Mouse (Mus musculus): ENCODE results near the gene Smok2b. TPM values are rescaled to one million over a fixed set of nuclear protein-coding genes. Genes with fewer than 3 reads are reported as not detected.
"Not testable (repeated sequence)": the region's sequence is repeated elsewhere in the genome, so short reads cannot be mapped to it uniquely, and the experiment has no call there.

Smok2b gene
- polyA plus RNA-seq, 1 experiment from 2014 or later, result not detected

DNA sequence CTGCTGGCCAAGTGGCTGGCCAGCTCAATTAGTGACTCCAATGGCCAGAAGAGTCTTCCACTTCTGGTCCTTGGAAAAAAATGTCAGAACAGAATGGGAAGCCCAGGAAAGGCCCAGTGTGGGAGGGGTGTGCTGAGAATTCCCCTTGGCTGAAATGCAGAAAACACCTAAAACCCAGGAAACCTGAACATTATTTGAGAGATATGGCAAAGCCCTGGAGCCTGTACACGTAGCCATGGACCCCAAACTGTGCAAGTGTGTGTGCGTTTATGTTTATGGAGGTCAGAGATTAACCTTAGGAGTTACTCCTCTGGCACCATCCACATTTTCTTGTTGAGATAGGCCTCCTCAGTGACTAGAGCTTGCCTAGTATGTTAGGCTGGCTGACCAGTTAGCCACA is 31.2 kb upstream of the Smok2b start:
- not testable (repeated sequence) for H3K36me3 ChIP-seq (ENCODE audit: control insufficient read depth, insufficient read depth, low read length); H3K9ac ChIP-seq (ENCODE audit: low read length); ATAC-seq (ENCODE audit: low FRiP score); H3K27me3 ChIP-seq (ENCODE audit: control insufficient read depth, insufficient read depth, low read length); H3K27ac ChIP-seq (ENCODE audit: low read depth, low read length); H3K4me2 ChIP-seq; H3K4me1 ChIP-seq (ENCODE audit: control insufficient read depth, insufficient read depth, low read length); H3K4me3 ChIP-seq (ENCODE audit: low read depth, low read length)
- H3K9me3 ChIP-seq (ENCODE audit: control insufficient read depth, low read length), result peaks cover 38% of the 10 kb centered on the region
- peak; percentile 61 for DNase-seq (ENCODE audit: low spot score, missing footprints)
- 85% methylated on average over 2 of the region's 2 CpGs for WGBS

DNA sequence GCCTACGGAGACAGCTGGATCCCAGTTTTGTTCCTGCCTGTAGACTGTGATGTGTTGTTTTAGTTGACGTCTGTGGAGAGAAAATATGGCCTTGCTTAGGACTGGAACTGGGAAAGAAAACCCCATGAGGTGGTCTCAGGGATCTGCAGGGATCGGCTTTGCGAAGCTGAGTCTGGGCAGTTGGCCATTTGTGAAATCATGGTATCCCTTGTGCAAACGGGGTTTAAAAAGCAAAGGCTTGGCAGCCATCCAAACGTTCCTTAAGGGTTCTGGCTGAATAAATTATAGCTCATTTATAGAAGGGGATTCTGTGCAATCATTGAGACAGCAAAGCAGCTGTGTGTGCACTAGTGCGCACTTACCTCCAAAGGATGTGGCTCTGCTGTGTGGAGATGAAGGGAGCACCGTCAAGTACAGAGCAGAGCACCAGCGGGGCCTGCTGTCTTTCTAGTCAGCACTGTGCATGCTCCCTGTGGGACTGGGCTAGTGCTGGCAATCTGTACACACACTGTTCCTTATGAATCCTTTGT is 30.1 kb upstream of the Smok2b start:
- H3K4me3 ChIP-seq (ENCODE audit: low read depth, low read length), result not testable (repeated sequence)
- 85% methylated on average over 8 of the region's 9 CpGs for WGBS

DNA sequence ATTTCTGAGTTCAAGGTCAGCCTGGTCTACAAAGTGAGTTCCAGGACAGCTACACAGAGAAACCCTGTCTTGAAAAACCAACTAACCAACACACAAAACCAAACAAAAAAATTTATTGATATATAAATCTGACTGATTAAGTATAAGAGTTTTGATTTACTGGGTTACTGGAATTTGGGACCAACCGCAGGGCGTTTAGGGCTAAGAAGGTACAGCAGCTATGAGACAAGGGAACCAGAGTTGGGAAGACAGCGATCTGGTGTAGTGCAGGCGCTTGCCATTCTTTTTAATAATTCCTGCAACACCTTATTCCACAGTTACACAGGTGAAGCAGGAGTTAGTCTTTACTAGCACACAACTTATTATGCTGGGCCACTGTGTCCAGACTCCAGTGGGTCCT is 28.5 kb upstream of the Smok2b start:
- not testable (repeated sequence) for H3K27ac ChIP-seq (ENCODE audit: low read depth, low read length); H3K36me3 ChIP-seq (ENCODE audit: control insufficient read depth, insufficient read depth, low read length); H3K4me2 ChIP-seq; H3K27me3 ChIP-seq (ENCODE audit: control insufficient read depth, insufficient read depth, low read length); H3K4me3 ChIP-seq (ENCODE audit: low read depth, low read length); H3K4me1 ChIP-seq (ENCODE audit: control insufficient read depth, insufficient read depth, low read length); H3K9ac ChIP-seq (ENCODE audit: low read length); DNase-seq (ENCODE audit: low spot score, missing footprints); ATAC-seq (ENCODE audit: low FRiP score)
- H3K9me3 ChIP-seq (ENCODE audit: control insufficient read depth, low read length), result peaks cover 29% of the 10 kb centered on the region
- 83% methylated on average over 4 of the region's 4 CpGs for WGBS

More for the DNA sequence above, 30.1 kb upstream of the Smok2b start:
- H3K9me3 ChIP-seq (ENCODE audit: control insufficient read depth, low read length), result peaks cover 34% of the 10 kb centered on the region
- not testable (repeated sequence) for H3K4me2 ChIP-seq; H3K4me1 ChIP-seq (ENCODE audit: control insufficient read depth, insufficient read depth, low read length); H3K9ac ChIP-seq (ENCODE audit: low read length); H3K27ac ChIP-seq (ENCODE audit: low read depth, low read length); H3K27me3 ChIP-seq (ENCODE audit: control insufficient read depth, insufficient read depth, low read length); H3K36me3 ChIP-seq (ENCODE audit: control insufficient read depth, insufficient read depth, low read length)
- ATAC-seq (ENCODE audit: low FRiP score) (peak; percentile 56), DNase-seq (ENCODE audit: low spot score, missing footprints) (peak; percentile 31)

DNA sequence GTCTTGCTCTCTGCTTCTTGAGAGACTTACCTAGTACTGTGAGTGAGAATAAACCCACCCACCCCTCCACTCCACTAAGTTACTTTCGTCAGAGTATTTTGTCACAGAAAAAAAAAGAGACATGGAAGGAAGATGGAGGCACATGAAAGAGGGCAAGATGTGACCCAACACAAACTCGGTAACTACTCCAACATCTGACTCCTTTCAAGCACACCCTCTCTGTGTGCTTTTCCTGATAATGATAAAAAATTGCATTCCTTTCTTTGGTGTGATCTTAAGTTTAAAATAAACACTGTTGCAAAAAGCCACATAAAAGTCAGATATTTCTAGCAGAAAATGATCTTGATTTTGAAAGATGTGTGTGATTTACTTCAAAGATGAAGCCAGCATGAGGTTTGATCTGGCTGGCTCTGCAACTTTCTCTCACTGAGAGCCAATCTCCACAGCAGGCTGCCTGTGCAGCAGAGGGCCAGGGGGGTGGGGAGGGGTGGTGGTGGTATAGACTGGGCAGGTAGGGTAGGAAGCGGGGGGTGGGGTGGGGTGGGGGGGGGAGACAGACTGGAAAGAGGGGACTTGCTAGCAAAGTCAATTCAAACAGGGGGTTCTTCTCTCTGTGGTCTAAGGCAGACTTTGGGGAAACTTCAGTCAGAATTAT is 27.5 kb upstream of the Smok2b start:
- H3K9ac ChIP-seq (ENCODE audit: low read length); H3K27ac ChIP-seq (ENCODE audit: low read depth, low read length); H3K36me3 ChIP-seq (ENCODE audit: control insufficient read depth, insufficient read depth, low read length); H3K4me2 ChIP-seq; DNase-seq (ENCODE audit: low spot score, missing footprints); H3K4me3 ChIP-seq (ENCODE audit: low read depth, low read length); ATAC-seq (ENCODE audit: low FRiP score); H3K27me3 ChIP-seq (ENCODE audit: control insufficient read depth, insufficient read depth, low read length); H3K4me1 ChIP-seq (ENCODE audit: control insufficient read depth, insufficient read depth, low read length): not testable (repeated sequence)
- H3K9me3 ChIP-seq (ENCODE audit: control insufficient read depth, low read length), result peaks cover 40% of the 10 kb centered on the region
- 90% methylated on average over 2 of the region's 3 CpGs for WGBS

DNA sequence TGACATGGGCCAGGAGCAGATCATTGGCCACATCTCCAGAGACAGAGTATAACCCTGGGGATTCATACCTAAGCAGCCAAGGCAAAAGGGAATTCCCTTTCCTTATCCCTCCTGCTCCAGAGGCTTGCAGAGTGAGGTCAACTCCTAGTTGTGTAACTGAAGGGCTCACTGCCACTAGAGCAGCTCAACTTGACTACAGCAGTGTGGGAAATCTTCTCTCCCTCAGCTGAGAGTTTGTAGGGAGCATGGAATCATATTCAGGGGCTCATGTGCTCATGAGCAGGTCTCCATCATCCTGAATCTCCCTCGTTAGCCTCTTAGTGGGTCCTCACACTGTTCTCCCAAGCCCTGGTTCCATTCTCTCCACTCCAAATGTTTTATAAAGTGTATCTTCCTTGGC is 24.8 kb upstream of the Smok2b start:
- not testable (repeated sequence) for H3K4me2 ChIP-seq; H3K9ac ChIP-seq (ENCODE audit: low read length); H3K27me3 ChIP-seq (ENCODE audit: control insufficient read depth, insufficient read depth, low read length); H3K27ac ChIP-seq (ENCODE audit: low read depth, low read length); H3K36me3 ChIP-seq (ENCODE audit: control insufficient read depth, insufficient read depth, low read length); DNase-seq (ENCODE audit: low spot score, missing footprints); ATAC-seq (ENCODE audit: low FRiP score); H3K4me1 ChIP-seq (ENCODE audit: control insufficient read depth, insufficient read depth, low read length); H3K4me3 ChIP-seq (ENCODE audit: low read depth, low read length)
- 100% methylated on average over 1 of the region's 1 CpGs for WGBS
- H3K9me3 ChIP-seq (ENCODE audit: control insufficient read depth, low read length), result peaks cover 39% of the 10 kb centered on the region

DNA sequence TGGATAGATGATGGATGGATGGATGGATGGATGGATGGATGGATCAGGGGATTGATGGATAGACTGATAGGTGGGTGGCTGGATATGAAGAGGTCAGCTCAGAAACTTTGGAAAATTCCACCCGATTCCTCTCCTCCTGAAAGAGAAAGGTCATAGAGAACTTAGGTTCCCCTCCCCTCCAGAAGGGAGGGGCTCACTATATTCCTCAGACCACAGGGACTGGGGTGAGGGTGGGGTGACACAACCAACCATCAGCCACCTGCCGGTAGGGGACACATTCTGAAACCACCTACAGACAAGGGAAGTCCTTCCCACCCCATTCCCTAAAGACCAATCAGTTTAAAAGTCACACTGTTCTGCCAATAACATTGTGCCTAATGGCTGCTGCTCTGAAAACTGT is 23.6 kb upstream of the Smok2b start:
- no peak overlapping the region for H3K4me3 ChIP-seq (ENCODE audit: low read depth, low read length)
- no peak overlapping the region for H3K27ac ChIP-seq (ENCODE audit: low read depth, low read length)
- H3K4me2 ChIP-seq, result no peak overlapping the region
- 87% methylated on average over 2 of the region's 2 CpGs for WGBS
- ATAC-seq (ENCODE audit: low FRiP score) (peak; percentile 49), DNase-seq (ENCODE audit: low spot score, missing footprints) (no peak)
- H3K4me1 ChIP-seq (ENCODE audit: control insufficient read depth, insufficient read depth, low read length), result no peaks in the 10 kb centered on the region
- no peaks in the 10 kb centered on the region for H3K36me3 ChIP-seq (ENCODE audit: control insufficient read depth, insufficient read depth, low read length)
- no peaks in the 10 kb centered on the region for H3K27me3 ChIP-seq (ENCODE audit: control insufficient read depth, insufficient read depth, low read length)
- H3K9me3 ChIP-seq (ENCODE audit: control insufficient read depth, low read length), result peaks cover 32% of the 10 kb centered on the region
- H3K9ac ChIP-seq (ENCODE audit: low read length), result no peak overlapping the region

DNA sequence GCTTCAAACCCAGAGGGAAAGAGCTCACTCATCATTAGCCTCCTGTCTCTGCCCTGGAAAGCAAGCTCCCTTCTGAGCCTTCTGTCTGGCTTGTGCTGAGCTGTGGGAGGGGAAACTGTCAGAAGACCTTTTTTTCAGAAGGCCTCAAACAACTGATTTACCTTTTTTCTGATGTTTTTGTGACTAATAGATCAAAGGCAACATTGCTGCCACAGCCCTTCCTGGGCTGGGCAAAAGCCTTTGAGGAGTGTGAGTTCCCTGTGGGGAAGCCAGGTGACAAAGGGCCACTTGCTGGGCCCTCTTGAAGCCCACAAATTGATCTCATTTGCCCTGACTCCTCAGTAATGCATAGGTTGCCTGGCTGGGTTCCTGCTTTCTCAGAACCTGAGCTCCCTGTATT is 21.6 kb upstream of the Smok2b start:
- DNase-seq (ENCODE audit: low spot score, missing footprints); H3K36me3 ChIP-seq (ENCODE audit: control insufficient read depth, insufficient read depth, low read length); H3K4me1 ChIP-seq (ENCODE audit: control insufficient read depth, insufficient read depth, low read length); H3K4me2 ChIP-seq; H3K9ac ChIP-seq (ENCODE audit: low read length); H3K27me3 ChIP-seq (ENCODE audit: control insufficient read depth, insufficient read depth, low read length); ATAC-seq (ENCODE audit: low FRiP score); H3K27ac ChIP-seq (ENCODE audit: low read depth, low read length); H3K4me3 ChIP-seq (ENCODE audit: low read depth, low read length): not testable (repeated sequence)
- peaks cover 48% of the 10 kb centered on the region for H3K9me3 ChIP-seq (ENCODE audit: control insufficient read depth, low read length)

DNA sequence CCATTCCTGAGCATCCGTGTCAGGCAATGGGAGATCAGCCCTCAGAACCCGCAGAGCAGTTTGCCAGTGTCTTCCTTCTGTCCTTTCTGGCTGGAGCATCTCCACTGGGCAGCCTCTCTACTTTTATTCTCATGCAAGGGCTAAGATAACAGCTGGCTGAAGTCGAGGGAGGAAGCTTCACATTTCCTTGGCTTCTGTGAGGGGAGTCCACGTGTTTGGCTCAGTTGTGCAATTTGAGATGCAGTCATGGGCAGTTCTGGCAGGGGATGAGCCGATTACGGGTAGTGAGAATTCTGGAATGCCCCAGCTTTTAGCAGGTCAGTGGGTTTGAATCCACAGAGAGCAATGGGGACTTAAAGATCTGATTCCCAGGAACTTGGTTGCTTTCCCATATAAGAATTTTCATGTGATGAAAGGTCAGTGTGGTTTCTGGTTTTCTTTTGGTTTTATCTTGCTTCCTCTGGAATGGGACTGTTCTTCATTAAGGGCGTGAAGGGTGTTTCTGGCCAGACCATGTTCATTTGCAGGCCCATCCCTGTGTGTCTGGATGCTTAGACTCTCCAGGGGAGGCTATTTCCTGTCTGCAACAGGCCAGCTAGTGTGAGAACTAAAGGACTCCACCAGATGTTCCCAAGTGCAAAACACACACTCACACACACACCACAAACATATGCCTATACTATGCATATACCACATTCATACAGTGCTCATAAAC is 17.8 kb upstream of the Smok2b start:
- Histone ChIP-seq H3K9ac (ENCODE audit: low read length) (no peak overlapping the region), H3K4me2 (no peak overlapping the region), H3K4me1 (ENCODE audit: control insufficient read depth, insufficient read depth, low read length) (no peaks in the 10 kb centered on the region), H3K27me3 (ENCODE audit: control insufficient read depth, insufficient read depth, low read length) (no peaks in the 10 kb centered on the region), H3K4me3 (ENCODE audit: low read depth, low read length) (no peak overlapping the region), H3K27ac (ENCODE audit: low read depth, low read length) (no peak overlapping the region), H3K9me3 (ENCODE audit: control insufficient read depth, low read length) (peaks cover 73% of the 10 kb centered on the region), H3K36me3 (ENCODE audit: control insufficient read depth, insufficient read depth, low read length) (0 out of 2 replicates have a peak, but pooled peaks cover 3% of the 10 kb centered on the region)
- ATAC-seq (ENCODE audit: low FRiP score) (no peak), DNase-seq (ENCODE audit: low spot score, missing footprints) (no peak)
- 77% methylated on average over 7 of the region's 7 CpGs for WGBS

DNA sequence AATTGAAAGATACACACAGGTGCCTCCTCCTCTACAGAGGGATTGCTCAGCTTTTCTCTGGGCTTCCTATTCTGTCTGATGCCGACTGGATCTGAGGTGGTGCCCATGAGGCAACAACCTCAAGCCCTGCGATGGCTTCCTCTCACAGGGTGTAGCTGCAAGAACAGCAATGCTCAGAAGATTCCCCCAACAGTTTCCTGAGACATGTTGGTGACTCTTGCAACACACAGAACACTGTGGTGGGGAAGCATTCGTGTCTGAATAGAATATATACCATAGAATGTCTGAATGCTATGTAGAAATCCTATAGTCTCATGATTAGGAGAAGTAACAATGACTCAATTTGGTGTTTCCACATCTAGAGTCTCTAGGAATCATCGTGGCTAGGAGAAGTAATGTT is 15.9 kb upstream of the Smok2b start:
- no peak for DNase-seq (ENCODE audit: low spot score, missing footprints)
- no peaks in the 10 kb centered on the region for H3K4me1 ChIP-seq (ENCODE audit: control insufficient read depth, insufficient read depth, low read length)
- H3K4me2 ChIP-seq, result no peak overlapping the region
- H3K9ac ChIP-seq (ENCODE audit: low read length), result no peak overlapping the region
- H3K27me3 ChIP-seq (ENCODE audit: control insufficient read depth, insufficient read depth, low read length), result no peaks in the 10 kb centered on the region
- ATAC-seq (ENCODE audit: low FRiP score), result no peak
- no peak overlapping the region for H3K27ac ChIP-seq (ENCODE audit: low read depth, low read length)
- H3K4me3 ChIP-seq (ENCODE audit: low read depth, low read length), result no peak overlapping the region
- H3K36me3 ChIP-seq (ENCODE audit: control insufficient read depth, insufficient read depth, low read length), result 0 out of 2 replicates have a peak, but pooled peaks cover 3% of the 10 kb centered on the region
- peaks cover 83% of the 10 kb centered on the region for H3K9me3 ChIP-seq (ENCODE audit: control insufficient read depth, low read length)
- WGBS, result 62% methylated on average over 4 of the region's 4 CpGs

Measured in midbrain, embryonic 11.5 days (tissue).